Mouse (Mus musculus) embryo, embryonic 11 days (tissue): ENCODE measurements around the gene Nfatc3.

Source experiments
- DNase-seq: peaks from one replicate; pipeline ENCODE4 v3.0.0-alpha.2; 2015

The Nfatc3 gene

GRCm38 (mm10) chr8:106149025-106149424 is 90.4 kb downstream of the Nfatc3 start:
- no peak for DNase-seq

- DNase-seq: peak; percentile 96
Observed at GRCm38 (mm10) chr8:106149801-106150652, 91.4 kb downstream of the Nfatc3 start, which contains the start of gene Pla2g15. Gene Pla2g15 (plus strand): TSS chr8:106150399.

GRCm38 (mm10) chr8:106150653-106151000 is 92.0 kb downstream of the Nfatc3 start:
- no peak for DNase-seq

- no peak for DNase-seq
Observed at GRCm38 (mm10) chr8:106151041-106151440, 92.4 kb downstream of the Nfatc3 start.

GRCm38 (mm10) chr8:106152876-106153275 is 94.2 kb downstream of the Nfatc3 start:
- DNase-seq: no peak

- no peak for DNase-seq
Observed at GRCm38 (mm10) chr8:106157419-106157818, 98.8 kb downstream of the Nfatc3 start.

GRCm38 (mm10) chr8:106158381-106158780 is 99.7 kb downstream of the Nfatc3 start:
- no peak for DNase-seq

- DNase-seq: no peak
Observed at GRCm38 (mm10) chr8:106159876-106160275, 101.2 kb downstream of the Nfatc3 start.

GRCm38 (mm10) chr8:106163251-106163650 is 104.6 kb downstream of the Nfatc3 start:
- DNase-seq: no peak

GRCm38 (mm10) chr8:106165460-106165859 is 106.8 kb downstream of the Nfatc3 start:
- peak; percentile 76 for DNase-seq

- DNase-seq: peak; percentile 91
Observed at GRCm38 (mm10) chr8:106168356-106169016, 109.8 kb downstream of the Nfatc3 start, which contains the start of gene Slc7a6. Gene Slc7a6 (plus strand): TSS chr8:106168857.

- DNase-seq: peak; percentile 75
Observed at GRCm38 (mm10) chr8:106169017-106169933, 110.6 kb downstream of the Nfatc3 start.

- no peak for DNase-seq
Observed at GRCm38 (mm10) chr8:106169934-106170480, 111.4 kb downstream of the Nfatc3 start.

GRCm38 (mm10) chr8:106173566-106173965 is 114.9 kb downstream of the Nfatc3 start:
- DNase-seq: no peak

- peak; percentile 19 for DNase-seq
Observed at GRCm38 (mm10) chr8:106176891-106177290, 118.3 kb downstream of the Nfatc3 start.

GRCm38 (mm10) chr8:106177594-106177993 is 119.0 kb downstream of the Nfatc3 start:
- DNase-seq: no peak

- DNase-seq: no peak
Observed at GRCm38 (mm10) chr8:106178428-106178827, 119.8 kb downstream of the Nfatc3 start.
